Comparison of ENCODE assay signal across 8 mouse cellular contexts in genomic region chr9:10324697-10325368, GRCm38 (mm10).
A peak's percentile ranks its signal among the peaks of the same experiment; 100 is the strongest.
DNase-seq lines count a peak whose midpoint lies in the region; ATAC-seq and TF ChIP-seq lines count a peak whose summit lies in the region.

No protein-coding gene starts in this region.

- H3K9me3 ChIP-seq in heart, embryonic 11.5 days (replicated peaks; ENCODE audit: control insufficient read depth, low read length) = no peaks in the 10 kb centered on the region
- H3K9me3 ChIP-seq in neural tube, embryonic 11.5 days (ENCODE audit: control insufficient read depth, low read length) = no peaks in the 10 kb centered on the region

- no peak overlapping the region for H3K9ac ChIP-seq in heart, embryonic 11.5 days (ENCODE audit: low read depth, low read length)
- H3K9ac ChIP-seq in neural tube, embryonic 11.5 days (ENCODE audit: low read length) = no peak overlapping the region

- no peak overlapping the region for H3K27ac ChIP-seq in heart, embryonic 11.5 days (ENCODE audit: low read depth, low read length)
- no peak overlapping the region for H3K27ac ChIP-seq in thymus, adult 2 months (ENCODE audit: control insufficient read depth, insufficient read depth, low read length)
- no peak overlapping the region for H3K27ac ChIP-seq in neural tube, embryonic 11.5 days (ENCODE audit: low read depth, low read length)

- WGBS in heart, embryonic 11.5 days (ENCODE audit: insufficient replicate concordance) = 41% methylated on average over 7 of the region's 7 CpGs
- WGBS in thymus, adult 2 months = 48% methylated on average over 7 of the region's 7 CpGs
- 41% methylated on average over 7 of the region's 7 CpGs for WGBS in neural tube, embryonic 11.5 days

- intact Hi-C loops in heart, postnatal 10 days (cut with DNase I) = no loop called here

- no peak for TF ChIP-seq CTCF in thymus, adult 2 months (IDR thresholded peaks at IDR 0.05; ENCODE audit: borderline replicate concordance, control insufficient read depth, extremely low read depth, insufficient read depth, low read length, poor library complexity)

- peak; percentile 37 to 62 for DNase-seq in heart, postnatal 10 days
- peak; percentile 3 for DNase-seq in thymus, postnatal 14 days
- no peak for DNase-seq in thymus, adult 2 months
- DNase-seq in cerebellum, postnatal 25 days = peak; percentile 46 to 68
- DNase-seq in kidney, postnatal 4 days = peak; percentile 56 to 62
- DNase-seq in neural tube, embryonic 11.5 days (ENCODE audit: low spot score) = peak; percentile 49
- DNase-seq in natural killer cell, adult 2 months (ENCODE audit: low spot score in 2 of 2) = no peak

- TF ChIP-seq POLR2A in thymus, adult 2 months (IDR thresholded peaks at IDR 0.05; ENCODE audit: control insufficient read depth, extremely low read depth, insufficient read depth, low read length, poor library complexity) = no peak

- H3K4me3 ChIP-seq in heart, embryonic 11.5 days (ENCODE audit: low read depth, low read length) = no peak overlapping the region
- no peak overlapping the region for H3K4me3 ChIP-seq in thymus, adult 2 months (ENCODE audit: control insufficient read depth, insufficient read depth, low read length)
- H3K4me3 ChIP-seq in neural tube, embryonic 11.5 days (ENCODE audit: low read depth, low read length) = no peak overlapping the region

- no peaks in the 10 kb centered on the region for H3K4me1 ChIP-seq in heart, embryonic 11.5 days (ENCODE audit: control insufficient read depth, insufficient read depth, low read length)
- H3K4me1 ChIP-seq in thymus, adult 2 months (replicated peaks; ENCODE audit: control insufficient read depth, insufficient read depth, low read length) = no peaks in the 10 kb centered on the region
- H3K4me1 ChIP-seq in neural tube, embryonic 11.5 days (ENCODE audit: control insufficient read depth, insufficient read depth, low read length) = no peaks in the 10 kb centered on the region

- no peak overlapping the region for H3K4me2 ChIP-seq in heart, embryonic 11.5 days
- no peak overlapping the region for H3K4me2 ChIP-seq in neural tube, embryonic 11.5 days (ENCODE audit: low read depth)

- H3K36me3 ChIP-seq in heart, embryonic 11.5 days (ENCODE audit: control insufficient read depth, insufficient read depth, low read length) = no peaks in the 10 kb centered on the region
- no peaks in the 10 kb centered on the region for H3K36me3 ChIP-seq in thymus, adult 2 months (ENCODE audit: control insufficient read depth, insufficient read depth, low read length)
- no peaks in the 10 kb centered on the region for H3K36me3 ChIP-seq in neural tube, embryonic 11.5 days (ENCODE audit: control insufficient read depth, insufficient read depth, low read length)

- no peak for ATAC-seq in heart, embryonic 11.5 days (replicated peaks; ENCODE audit: insufficient number of reproducible peaks, low FRiP score, low TSS enrichment)
- peak; percentile 50; the same call in 1 of the 2 replicates for ATAC-seq in neural tube, embryonic 11.5 days (ENCODE audit: insufficient read depth, low FRiP score, low TSS enrichment)

- H3K27me3 ChIP-seq in heart, embryonic 11.5 days (ENCODE audit: control insufficient read depth, insufficient read depth, low read length) = no peaks in the 10 kb centered on the region
- H3K27me3 ChIP-seq in thymus, adult 2 months (ENCODE audit: control insufficient read depth, insufficient read depth, low read length) = no peaks in the 10 kb centered on the region
- no peaks in the 10 kb centered on the region for H3K27me3 ChIP-seq in neural tube, embryonic 11.5 days (ENCODE audit: control insufficient read depth, insufficient read depth, low read length)

Comparison
In these comparisons a context has a peak if more than half of its experiments do, and no peak if none do; other contexts are left out.
1. DNase-seq: peak in heart, postnatal 10 days (2 of 2), thymus, postnatal 14 days (single experiment), cerebellum, postnatal 25 days (2 of 2), kidney, postnatal 4 days (2 of 2) and neural tube, embryonic 11.5 days (single experiment); none in thymus, adult 2 months (single experiment) and natural killer cell, adult 2 months (0 of 2).